Mouse (Mus musculus): ENCODE results near the gene H2-Q4. TPM values are rescaled to one million over a fixed set of nuclear protein-coding genes. Genes with fewer than 3 reads are reported as not detected.
"Not testable (repeated sequence)": the region's sequence is repeated elsewhere in the genome, so short reads cannot be mapped to it uniquely, and the experiment has no call there.

The H2-Q4 gene
- total RNA-seq, 2 experiments from 2014 or later, result 1.7 to 2.3 TPM

- H3K27ac ChIP-seq; DNase-seq (ENCODE audit: low spot score in 2 of 2); H3K4me3 ChIP-seq: not testable (repeated sequence)
Measured at GRCm38 (mm10) chr17:35413057-35413456, 33.6 kb downstream of the H2-Q4 start.

- not testable (repeated sequence) for DNase-seq (ENCODE audit: low spot score in 2 of 2); H3K4me3 ChIP-seq; H3K27ac ChIP-seq
Measured at GRCm38 (mm10) chr17:35415273-35416129, 36.1 kb downstream of the H2-Q4 start.

DNA sequence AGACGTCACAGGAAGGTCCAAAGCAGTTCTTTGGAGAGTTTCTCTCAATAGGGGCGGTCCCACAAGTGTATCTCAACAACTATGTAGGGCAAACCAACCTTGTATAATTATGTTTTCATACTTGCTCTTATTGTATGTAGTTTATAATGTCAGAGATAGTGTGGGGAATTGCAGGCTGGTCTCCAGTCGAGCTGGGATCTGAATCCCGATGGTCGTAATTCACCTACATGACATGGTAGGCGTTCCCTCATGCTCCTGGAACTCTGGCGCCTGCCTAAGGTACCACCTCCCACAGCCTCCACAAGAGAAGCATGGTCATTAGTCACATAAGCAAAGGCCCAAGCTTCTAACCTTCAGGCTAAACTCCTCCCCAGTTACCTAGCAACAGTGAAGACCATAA is 39.4 kb downstream of the H2-Q4 start:
- Histone ChIP-seq H3K4me3 (no peak overlapping the region), H3K27ac (no peak overlapping the region)
- no peak for TF ChIP-seq CTCF (conservative IDR thresholded peaks at IDR 0.05)
- no peak for DNase-seq (ENCODE audit: low spot score in 2 of 2)

- not testable (repeated sequence) for H3K27ac ChIP-seq; DNase-seq (ENCODE audit: low spot score in 2 of 2); H3K4me3 ChIP-seq
Measured at GRCm38 (mm10) chr17:35419564-35419963, 40.1 kb downstream of the H2-Q4 start.

- TF ChIP-seq CTCF (conservative IDR thresholded peaks at IDR 0.05), result peak; percentile 85
- not testable (repeated sequence) for H3K4me3 ChIP-seq; DNase-seq (ENCODE audit: low spot score in 2 of 2); H3K27ac ChIP-seq
Measured at GRCm38 (mm10) chr17:35420206-35420810, 40.9 kb downstream of the H2-Q4 start.

DNA sequence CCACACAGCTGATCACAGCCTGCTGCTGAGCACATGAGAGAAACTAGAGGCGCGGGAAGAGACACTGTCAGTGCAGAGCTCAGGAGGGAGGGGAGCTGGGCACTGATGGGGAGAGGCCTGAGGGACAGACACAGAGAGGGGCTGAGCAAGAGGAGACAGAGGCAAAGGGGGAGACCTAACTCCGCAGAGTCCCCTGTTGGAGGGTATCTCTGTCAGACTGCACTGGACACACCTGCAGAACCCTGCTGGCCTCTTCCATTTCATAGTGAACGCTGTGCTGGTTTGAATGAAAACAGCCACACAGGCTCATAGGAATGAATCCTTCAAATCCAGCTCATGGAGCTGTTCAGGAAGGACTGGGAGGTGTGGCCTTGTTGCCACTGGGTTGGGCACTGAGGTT is 41.9 kb downstream of the H2-Q4 start:
- not testable (repeated sequence) for DNase-seq (ENCODE audit: low spot score in 2 of 2); H3K4me3 ChIP-seq; H3K27ac ChIP-seq

- not testable (repeated sequence) for DNase-seq (ENCODE audit: low spot score in 2 of 2); H3K4me3 ChIP-seq; H3K27ac ChIP-seq
Measured at GRCm38 (mm10) chr17:35422360-35422759, 42.9 kb downstream of the H2-Q4 start.

- DNase-seq (ENCODE audit: low spot score in 2 of 2); H3K4me3 ChIP-seq; H3K27ac ChIP-seq: not testable (repeated sequence)
Measured at GRCm38 (mm10) chr17:35423131-35423810, 43.9 kb downstream of the H2-Q4 start.

- not testable (repeated sequence) for H3K4me3 ChIP-seq; H3K27ac ChIP-seq; DNase-seq (ENCODE audit: low spot score in 2 of 2)
Measured at GRCm38 (mm10) chr17:35424106-35424505, 44.7 kb downstream of the H2-Q4 start.

- H3K4me3 ChIP-seq, result peak within 1 kb of the TSS; percentile 28
- not testable (repeated sequence) for DNase-seq (ENCODE audit: low spot score in 2 of 2); H3K27ac ChIP-seq
Measured at GRCm38 (mm10) chr17:35424624-35425416, 45.4 kb downstream of the H2-Q4 start, which contains the start of gene H2-Q6. H2-Q6 (plus strand) TSS chr17:35424850.

- not testable (repeated sequence) for H3K27ac ChIP-seq; H3K4me3 ChIP-seq; DNase-seq (ENCODE audit: low spot score in 2 of 2)
Measured at GRCm38 (mm10) chr17:35425474-35425873, 46.1 kb downstream of the H2-Q4 start.

DNA sequence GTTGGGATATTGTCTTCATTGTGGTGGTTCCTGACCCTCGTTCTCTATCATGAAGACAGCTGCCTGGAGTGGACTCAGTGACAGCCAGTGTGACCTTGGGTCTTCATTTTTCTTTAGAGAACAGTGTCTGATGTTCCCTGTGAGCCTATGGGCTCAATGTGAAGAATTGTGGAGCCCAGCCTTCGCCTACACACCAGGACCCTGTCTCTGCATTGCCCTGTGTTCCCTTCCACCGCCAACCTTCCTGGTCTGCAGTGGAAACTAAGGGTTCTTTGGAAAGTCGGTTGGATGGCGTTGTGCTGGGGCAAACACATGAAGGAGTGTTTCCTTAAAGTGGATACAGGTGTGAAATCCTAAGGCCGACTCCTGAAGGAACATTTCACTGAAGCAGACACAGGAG is 49.5 kb downstream of the H2-Q4 start:
- H3K27ac ChIP-seq; DNase-seq (ENCODE audit: low spot score in 2 of 2): not testable (repeated sequence)

GRCm38 (mm10) chr17:35430671-35431070 is 51.3 kb downstream of the H2-Q4 start:
- H3K4me3 ChIP-seq; DNase-seq (ENCODE audit: low spot score in 2 of 2); H3K27ac ChIP-seq: not testable (repeated sequence)

More for the DNA sequence above, 49.5 kb downstream of the H2-Q4 start:
- not testable (repeated sequence) for H3K4me3 ChIP-seq

- not testable (repeated sequence) for DNase-seq (ENCODE audit: low spot score in 2 of 2); H3K4me3 ChIP-seq; H3K27ac ChIP-seq
Measured at GRCm38 (mm10) chr17:35432167-35432566, 52.8 kb downstream of the H2-Q4 start.
